Mouse (Mus musculus): ENCODE measurements at regions not wholly inside any gene's neighbourhood (a gene's known extent, or its start where the extent isn't known, plus 50 kb on each side); places are given as distances from the start of the nearest gene placed in this dataset.

- H3K9ac ChIP-seq (ENCODE audit: low read depth, poor library complexity, severe bottlenecking): no peak overlapping the region
- no peaks in the 10 kb centered on the region for H3K9me3 ChIP-seq (replicated peaks; ENCODE audit: control insufficient read depth, insufficient read depth, low read length, poor library complexity, severe bottlenecking)
- H3K4me1 ChIP-seq (ENCODE audit: control insufficient read depth, insufficient read depth, low read length): no peaks in the 10 kb centered on the region
- no peak overlapping the region for H3K4me3 ChIP-seq (ENCODE audit: low read depth, low read length)
- no peaks in the 10 kb centered on the region for H3K27me3 ChIP-seq (ENCODE audit: control insufficient read depth, insufficient read depth, low read length, poor library complexity, severe bottlenecking)
- TF ChIP-seq EP300 (IDR thresholded peaks at IDR 0.05; ENCODE audit: insufficient read depth, low read depth, low read length) (no peak), CTCF (IDR thresholded peaks at IDR 0.05; ENCODE audit: low read depth, low read length) (no peak), POLR2A (IDR thresholded peaks at IDR 0.05; ENCODE audit: insufficient read depth, low read length) (no peak)
- H3K36me3 ChIP-seq (ENCODE audit: control insufficient read depth, insufficient read depth, low read length, poor library complexity, severe bottlenecking): no peaks in the 10 kb centered on the region
- no peak overlapping the region for H3K27ac ChIP-seq (ENCODE audit: insufficient read depth, low read length)
Measured at GRCm38 (mm10) chr4:143055371-143055770, 157.4 kb downstream of the Prdm2 start.

- Histone ChIP-seq H3K27me3 (ENCODE audit: control insufficient read depth, insufficient read depth, low read length, poor library complexity, severe bottlenecking) (no peaks in the 10 kb centered on the region), H3K9me3 (replicated peaks; ENCODE audit: control insufficient read depth, insufficient read depth, low read length, poor library complexity, severe bottlenecking) (no peaks in the 10 kb centered on the region), H3K9ac (ENCODE audit: low read depth, poor library complexity, severe bottlenecking) (no peak overlapping the region), H3K4me3 (ENCODE audit: low read depth, low read length) (no peak overlapping the region), H3K4me1 (ENCODE audit: control insufficient read depth, insufficient read depth, low read length) (no peaks in the 10 kb centered on the region), H3K27ac (ENCODE audit: insufficient read depth, low read length) (no peak overlapping the region), H3K36me3 (ENCODE audit: control insufficient read depth, insufficient read depth, low read length, poor library complexity, severe bottlenecking) (no peaks in the 10 kb centered on the region)
- no peak for TF ChIP-seq EP300 (IDR thresholded peaks at IDR 0.05; ENCODE audit: insufficient read depth, low read depth, low read length)
- TF ChIP-seq POLR2A (IDR thresholded peaks at IDR 0.05; ENCODE audit: insufficient read depth, low read length): no peak
- TF ChIP-seq CTCF (IDR thresholded peaks at IDR 0.05; ENCODE audit: low read depth, low read length): no peak
Measured at GRCm38 (mm10) chr4:143053029-143053428, 159.8 kb downstream of the Prdm2 start.

GRCm38 (mm10) chr4:143051205-143051604 is 161.6 kb downstream of the Prdm2 start:
- Histone ChIP-seq H3K9ac (ENCODE audit: low read depth, poor library complexity, severe bottlenecking) (no peak overlapping the region), H3K27me3 (ENCODE audit: control insufficient read depth, insufficient read depth, low read length, poor library complexity, severe bottlenecking) (no peaks in the 10 kb centered on the region), H3K9me3 (replicated peaks; ENCODE audit: control insufficient read depth, insufficient read depth, low read length, poor library complexity, severe bottlenecking) (no peaks in the 10 kb centered on the region), H3K36me3 (ENCODE audit: control insufficient read depth, insufficient read depth, low read length, poor library complexity, severe bottlenecking) (no peaks in the 10 kb centered on the region), H3K4me3 (ENCODE audit: low read depth, low read length) (no peak overlapping the region), H3K4me1 (ENCODE audit: control insufficient read depth, insufficient read depth, low read length) (no peaks in the 10 kb centered on the region), H3K27ac (ENCODE audit: insufficient read depth, low read length) (no peak overlapping the region)
- TF ChIP-seq EP300 (IDR thresholded peaks at IDR 0.05; ENCODE audit: insufficient read depth, low read depth, low read length) (no peak), CTCF (IDR thresholded peaks at IDR 0.05; ENCODE audit: low read depth, low read length) (no peak), POLR2A (IDR thresholded peaks at IDR 0.05; ENCODE audit: insufficient read depth, low read length) (no peak)

- H3K36me3 ChIP-seq (ENCODE audit: control insufficient read depth, insufficient read depth, low read length, poor library complexity, severe bottlenecking): no peaks in the 10 kb centered on the region
- no peaks in the 10 kb centered on the region for H3K27me3 ChIP-seq (ENCODE audit: control insufficient read depth, insufficient read depth, low read length, poor library complexity, severe bottlenecking)
- H3K4me3 ChIP-seq (ENCODE audit: low read depth, low read length): no peak overlapping the region
- TF ChIP-seq EP300 (IDR thresholded peaks at IDR 0.05; ENCODE audit: insufficient read depth, low read depth, low read length) (no peak), POLR2A (IDR thresholded peaks at IDR 0.05; ENCODE audit: insufficient read depth, low read length) (no peak), CTCF (IDR thresholded peaks at IDR 0.05; ENCODE audit: low read depth, low read length) (no peak)
- no peak overlapping the region for H3K27ac ChIP-seq (ENCODE audit: insufficient read depth, low read length)
- no peak overlapping the region for H3K9ac ChIP-seq (ENCODE audit: low read depth, poor library complexity, severe bottlenecking)
- H3K9me3 ChIP-seq (replicated peaks; ENCODE audit: control insufficient read depth, insufficient read depth, low read length, poor library complexity, severe bottlenecking): no peaks in the 10 kb centered on the region
- no peaks in the 10 kb centered on the region for H3K4me1 ChIP-seq (ENCODE audit: control insufficient read depth, insufficient read depth, low read length)
Measured at GRCm38 (mm10) chr4:143045245-143045644, 167.6 kb downstream of the Prdm2 start.

- TF ChIP-seq POLR2A (IDR thresholded peaks at IDR 0.05; ENCODE audit: insufficient read depth, low read length) (no peak), CTCF (IDR thresholded peaks at IDR 0.05; ENCODE audit: low read depth, low read length) (no peak), EP300 (IDR thresholded peaks at IDR 0.05; ENCODE audit: insufficient read depth, low read depth, low read length) (no peak)
- Histone ChIP-seq H3K9ac (ENCODE audit: low read depth, poor library complexity, severe bottlenecking) (no peak overlapping the region), H3K27me3 (ENCODE audit: control insufficient read depth, insufficient read depth, low read length, poor library complexity, severe bottlenecking) (no peaks in the 10 kb centered on the region), H3K9me3 (replicated peaks; ENCODE audit: control insufficient read depth, insufficient read depth, low read length, poor library complexity, severe bottlenecking) (no peaks in the 10 kb centered on the region), H3K4me1 (ENCODE audit: control insufficient read depth, insufficient read depth, low read length) (no peaks in the 10 kb centered on the region), H3K4me3 (ENCODE audit: low read depth, low read length) (no peak overlapping the region), H3K27ac (ENCODE audit: insufficient read depth, low read length) (no peak overlapping the region), H3K36me3 (ENCODE audit: control insufficient read depth, insufficient read depth, low read length, poor library complexity, severe bottlenecking) (no peaks in the 10 kb centered on the region)
Measured at GRCm38 (mm10) chr4:143042806-143043205, 170.0 kb downstream of the Prdm2 start.

GRCm38 (mm10) chr4:143038626-143039025 is 174.2 kb downstream of the Prdm2 start:
- Histone ChIP-seq H3K4me3 (ENCODE audit: low read depth, low read length) (no peak overlapping the region), H3K27ac (ENCODE audit: insufficient read depth, low read length) (no peak overlapping the region), H3K27me3 (ENCODE audit: control insufficient read depth, insufficient read depth, low read length, poor library complexity, severe bottlenecking) (no peaks in the 10 kb centered on the region), H3K9ac (ENCODE audit: low read depth, poor library complexity, severe bottlenecking) (no peak overlapping the region), H3K9me3 (replicated peaks; ENCODE audit: control insufficient read depth, insufficient read depth, low read length, poor library complexity, severe bottlenecking) (no peaks in the 10 kb centered on the region), H3K4me1 (ENCODE audit: control insufficient read depth, insufficient read depth, low read length) (no peaks in the 10 kb centered on the region), H3K36me3 (ENCODE audit: control insufficient read depth, insufficient read depth, low read length, poor library complexity, severe bottlenecking) (no peaks in the 10 kb centered on the region)
- TF ChIP-seq POLR2A (IDR thresholded peaks at IDR 0.05; ENCODE audit: insufficient read depth, low read length) (no peak), EP300 (IDR thresholded peaks at IDR 0.05; ENCODE audit: insufficient read depth, low read depth, low read length) (no peak), CTCF (IDR thresholded peaks at IDR 0.05; ENCODE audit: low read depth, low read length) (no peak)
